Mouse (Mus musculus) kidney, postnatal 0 days (tissue): ENCODE results near the gene Fam149b. TPM values are rescaled to one million over a fixed set of nuclear protein-coding genes. Genes with fewer than 3 reads are reported as not detected.

Experiments used
- ATAC-seq: fragments of 200-750 bp; cut with Nextera tagmentation; replicated peaks from 2 replicates; pipeline ENCODE4 v1.8.0; 2017; ENCODE audit warnings: low read depth, moderate number of reproducible peaks, moderate TSS enrichment, moderate library complexity; ENCODE audit not compliant: low FRiP score
- DNase-seq: peaks from one replicate; pipeline ENCODE4 v3.0.0-alpha.2; 2016; ENCODE audit warnings: low spot score
- H3K27ac ChIP-seq: fragments of 300-500 bp; sonication (generic); 2 replicates; pipeline ENCODE4 v1.5.1; 2014; ENCODE audit warnings: mild to moderate bottlenecking
- H3K27me3 ChIP-seq: fragments of 300-500 bp; sonication (generic); 2 replicates; pipeline ENCODE4 v1.6.1; 2014; ENCODE audit warnings: low read length, mixed read lengths; ENCODE audit not compliant: insufficient read depth
- H3K36me3 ChIP-seq: fragments of 300-500 bp; sonication (generic); 2 replicates; pipeline ENCODE4 v1.6.1; 2014; ENCODE audit warnings: low read length, mixed read lengths; ENCODE audit not compliant: insufficient read depth
- H3K4me1 ChIP-seq: fragments of 300-500 bp; sonication (generic); replicated peaks from 2 replicates; pipeline ENCODE4 v1.6.1; 2014; ENCODE audit warnings: antibody characterized with exemption, low read length, mixed read lengths; ENCODE audit not compliant: insufficient read depth
- H3K4me2 ChIP-seq: fragments of 300-500 bp; sonication (generic); 2 replicates; pipeline ENCODE4 v1.6.1; 2014; ENCODE audit warnings: mild to moderate bottlenecking, low read length, moderate library complexity, mixed read lengths
- H3K4me3 ChIP-seq: fragments of 300-500 bp; sonication (generic); replicated peaks from 2 replicates; pipeline ENCODE4 v1.5.1; 2014; ENCODE audit warnings: low read depth, low read length
- H3K9ac ChIP-seq: fragments of 300-500 bp; sonication (generic); 2 replicates; pipeline ENCODE4 v1.6.1; 2014; ENCODE audit warnings: low read depth, low read length
- H3K9me3 ChIP-seq: fragments of 300-500 bp; sonication (generic); replicated peaks from 2 replicates; pipeline ENCODE4 v1.6.1; 2016; ENCODE audit warnings: low read length, inconsistent platforms, mixed read lengths
- CTCF ChIP-seq: IDR thresholded peaks from 2 replicates; pipeline ENCODE4 v1.5.1; 2016; ENCODE audit warnings: antibody characterized with exemption, low read depth, mild to moderate bottlenecking, moderate library complexity
- WGBS: fragments of 180-500 bp; shearing (Covaris S2); extraction: QIAGEN DNeasy Blood & Tissue Kit; methylation state at CpG from one replicate; pipeline ENCODE4 v1.1.7; 2014; 5-methylcytosine and 5-hydroxymethylcytosine counted together
- polyA plus RNA-seq: library from polyadenylated mRNA; unstranded; fragments of >200 nt; fragmentation: Nextera tagmentation; extraction: Ambion mirVana; gene quantifications from 2 replicates; pipeline ENCODE4 v1.2.1, GENCODE M21; 2015

Fam149b gene
- polyA plus RNA-seq, 1 experiment from 2014 or later = 24.0 TPM

- no peak for ATAC-seq
- H3K4me3 ChIP-seq = no peak overlapping the region
Measured at GRCm38 (mm10) chr14:20431726-20432125, 83.8 kb downstream of the Fam149b start.

GRCm38 (mm10) chr14:20432420-20432819 is 84.5 kb downstream of the Fam149b start:
- no peak overlapping the region for H3K4me3 ChIP-seq
- H3K27me3 ChIP-seq = no peaks in the 10 kb centered on the region
- H3K9ac ChIP-seq = no peak overlapping the region
- H3K9me3 ChIP-seq = no peaks in the 10 kb centered on the region
- H3K27ac ChIP-seq = no peak overlapping the region
- ATAC-seq (no peak), DNase-seq (no peak)
- TF ChIP-seq CTCF = no peak
- 83% methylated on average over 4 of the region's 4 CpGs for WGBS
- no peaks in the 10 kb centered on the region for H3K36me3 ChIP-seq
- H3K4me1 ChIP-seq = no peaks in the 10 kb centered on the region
- no peak overlapping the region for H3K4me2 ChIP-seq

More at GRCm38 (mm10) chr14:20431726-20432125, 83.8 kb downstream of the Fam149b start:
- no peak for TF ChIP-seq CTCF
- DNase-seq = no peak
- no peaks in the 10 kb centered on the region for H3K27me3 ChIP-seq
- H3K4me1 ChIP-seq = no peaks in the 10 kb centered on the region
- H3K9ac ChIP-seq = no peak overlapping the region
- no peak overlapping the region for H3K4me2 ChIP-seq
- no peaks in the 10 kb centered on the region for H3K36me3 ChIP-seq
- 65% methylated on average over 6 of the region's 6 CpGs for WGBS
- no peaks in the 10 kb centered on the region for H3K9me3 ChIP-seq
- no peak overlapping the region for H3K27ac ChIP-seq

Other genes starting within 250 kb of the Fam149b start
- 18.1 and 19.3 TPM in 2 replicates for gene Saysd1, start 209.6 kb upstream of the Fam149b start, polyA plus RNA-seq
- 12.0 and 14.8 TPM in 2 replicates for gene Kcnk5, start 166.4 kb upstream of the Fam149b start, polyA plus RNA-seq
- not detected in 2 replicates for gene Kcnk16, start 79.0 kb upstream of the Fam149b start, polyA plus RNA-seq
- 10.9 and 14.1 TPM in 2 replicates for gene Nudt13, start 53.5 kb upstream of the Fam149b start, polyA plus RNA-seq
- 32.8 and 37.9 TPM in 2 replicates for gene Ecd, start within 50 bp of the Fam149b start, polyA plus RNA-seq
- 91.4 and 105 TPM in 2 replicates for gene Dnajc9, start 40.7 kb downstream of the Fam149b start, polyA plus RNA-seq
- 111 and 115 TPM in 2 replicates for gene Mrps16, start 45.5 kb downstream of the Fam149b start, polyA plus RNA-seq
- gene Cfap70, start 104.1 kb downstream of the Fam149b start, polyA plus RNA-seq = 1.3 and 1.7 TPM in 2 replicates
- gene Anxa7, start 132.0 kb downstream of the Fam149b start, polyA plus RNA-seq = 43.7 and 45.9 TPM in 2 replicates
- 0.28 and 0.38 TPM in 2 replicates for gene Mss51, start 148.7 kb downstream of the Fam149b start, polyA plus RNA-seq
- gene Ppp3cb, start 198.4 kb downstream of the Fam149b start, polyA plus RNA-seq = 36.4 and 37.2 TPM in 2 replicates